Mouse (Mus musculus): ENCODE data around the gene Dock8.

DNA sequence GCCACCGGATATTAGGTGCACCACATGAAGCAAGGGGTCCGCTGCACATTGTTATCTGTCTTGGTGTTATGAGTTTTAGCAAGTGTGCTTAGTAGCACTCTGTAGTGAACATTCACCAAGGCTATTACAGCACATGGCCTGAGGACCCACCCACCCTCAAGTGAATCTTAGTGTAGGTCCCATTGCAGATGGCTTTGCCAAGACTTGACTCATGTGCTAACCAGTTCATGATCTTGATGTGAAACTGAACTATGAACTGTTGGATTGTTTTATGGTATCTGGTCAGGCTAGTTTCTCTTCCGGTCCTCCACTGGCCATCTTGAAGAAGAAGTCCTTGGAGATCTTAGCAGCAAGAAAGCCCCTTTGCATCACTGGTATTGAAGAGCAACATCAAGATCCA lies 162.9 kb downstream of the Dock8 start:
- no peak for TF ChIP-seq GATA1 (IDR thresholded peaks at IDR 0.05; ENCODE audit: borderline replicate concordance, low read length)
- no peak for TF ChIP-seq FLI1 (IDR thresholded peaks at IDR 0.05; ENCODE audit: low read length)

Data from megakaryocyte, embryonic 14.5 days (primary cell).